Mouse (Mus musculus) heart, embryonic 14.5 days (tissue): ENCODE measurements around the gene Ergic1. TPM values are rescaled to one million over a fixed set of nuclear protein-coding genes. Genes with fewer than 3 reads are reported as not detected.

Experiments
- ATAC-seq: fragments of 200-750 bp; cut with Nextera tagmentation; 2 replicates; pipeline ENCODE4 v1.8.0; 2017; ENCODE audit warnings: low read depth, moderate TSS enrichment; ENCODE audit not compliant: insufficient number of reproducible peaks, insufficient read depth, low FRiP score
- H3K27ac ChIP-seq, 2 experiments: fragments of 200-500 bp in 1 of 2; fragments of 300-500 bp in 1 of 2; sonication (generic) in 1 of 2; replicated peaks in 1 of 2; 2 replicates each; pipeline ENCODE4 v1.5.1; 2012 to 2014; ENCODE audit warnings: low read depth in 2 of 2, low read length in 2 of 2, control low read depth in 1 of 2, mild to moderate bottlenecking in 1 of 2, mixed read lengths in 1 of 2; ENCODE audit not compliant: control insufficient read depth in 1 of 2, insufficient read depth in 1 of 2
- H3K27me3 ChIP-seq: fragments of 300-500 bp; sonication (generic); 2 replicates; pipeline ENCODE4 v1.6.1; 2014; ENCODE audit warnings: mild to moderate bottlenecking, low read length, control low read depth; ENCODE audit not compliant: control insufficient read depth, insufficient read depth
- H3K36me3 ChIP-seq: fragments of 300-500 bp; sonication (generic); 2 replicates; pipeline ENCODE4 v1.6.1; 2014; ENCODE audit warnings: mild to moderate bottlenecking, control low read depth, low read length, mixed read lengths; ENCODE audit not compliant: control insufficient read depth, insufficient read depth
- H3K4me1 ChIP-seq, 2 experiments: fragments of 200-500 bp in 1 of 2; fragments of 300-500 bp in 1 of 2; sonication (generic) in 1 of 2; 2 replicates each; pipeline ENCODE4 v1.6.1; 2012 to 2014; ENCODE audit warnings: low read length in 2 of 2, control low read depth in 1 of 2, mixed read lengths in 1 of 2; ENCODE audit not compliant: control insufficient read depth in 2 of 2, insufficient read depth in 2 of 2
- H3K4me2 ChIP-seq: fragments of 300-500 bp; sonication (generic); 2 replicates; pipeline ENCODE4 v1.6.1; 2014; ENCODE audit warnings: mild to moderate bottlenecking, low read length
- H3K4me3 ChIP-seq, 2 experiments: fragments of 200-500 bp in 1 of 2; fragments of 300-500 bp in 1 of 2; sonication (generic) in 1 of 2; 2 replicates each; pipeline ENCODE4 v1.5.1; 2012 to 2014; ENCODE audit warnings: low read length in 2 of 2, mild to moderate bottlenecking in 2 of 2, control low read depth in 1 of 2, low read depth in 1 of 2, moderate library complexity in 1 of 2; ENCODE audit not compliant: control insufficient read depth in 1 of 2, insufficient read depth in 1 of 2
- H3K9ac ChIP-seq: fragments of 300-500 bp; sonication (generic); 2 replicates; pipeline ENCODE4 v1.6.1; 2014; ENCODE audit warnings: mild to moderate bottlenecking, low read length
- H3K9me3 ChIP-seq: fragments of 300-500 bp; sonication (generic); 2 replicates; pipeline ENCODE4 v1.6.1; 2016; ENCODE audit warnings: low read length, control low read depth; ENCODE audit not compliant: control insufficient read depth
- WGBS: fragments of 180-500 bp; shearing (Covaris S2); extraction: QIAGEN DNeasy Blood & Tissue Kit; methylation state at CpG from one replicate; pipeline ENCODE4 v1.1.7; 2014; 5-methylcytosine and 5-hydroxymethylcytosine counted together
- polyA plus RNA-seq: library from polyadenylated mRNA; unstranded; fragments of >200 nt; fragmentation: Nextera tagmentation; extraction: Ambion mirVana; gene quantifications from 2 replicates; pipeline ENCODE4 v1.2.1, GENCODE M21; 2014

Ergic1 gene
- 120 and 121 TPM in 2 replicates for polyA plus RNA-seq

DNA sequence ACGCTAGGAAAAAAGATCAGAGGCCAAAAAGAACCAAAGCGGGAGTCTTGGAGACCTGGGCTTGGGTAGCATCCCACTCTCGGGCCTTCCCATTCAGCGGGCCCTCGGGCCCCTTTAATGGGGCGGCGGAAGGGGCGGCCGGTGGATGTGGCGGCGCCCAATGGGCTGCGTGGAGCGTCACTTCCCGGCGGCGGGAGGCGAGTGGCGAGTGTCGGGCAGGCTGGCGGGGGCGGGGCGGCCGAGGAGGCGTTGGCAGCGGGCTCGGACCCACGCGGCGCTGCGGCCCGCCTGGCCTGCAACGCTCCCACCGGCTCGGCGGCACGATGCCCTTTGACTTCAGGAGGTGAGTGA, at the start of gene Ergic1:
Gene Ergic1, plus strand, starts transcription at position 200 of the 351 bp plus-strand sequence.
- Histone ChIP-seq H3K4me1 (peaks cover 15 to 22% of the 10 kb centered on the region in 2 experiments), H3K27me3 (no peaks in the 10 kb centered on the region), H3K4me2 (peak within 1 kb of the TSS; percentile 92), H3K9me3 (0 out of 2 replicates have a peak, but pooled peaks cover 3% of the 10 kb centered on the region), H3K36me3 (peaks cover 19% of the 10 kb centered on the region), H3K4me3 (peak within 1 kb of the TSS; percentile 71 to 76), H3K27ac (peak within 1 kb of the TSS; percentile 68 to 76), H3K9ac (peak within 1 kb of the TSS; percentile 95)
- 1% methylated on average over 30 of the region's 36 CpGs for WGBS
- ATAC-seq, result peak; percentile 82

DNA sequence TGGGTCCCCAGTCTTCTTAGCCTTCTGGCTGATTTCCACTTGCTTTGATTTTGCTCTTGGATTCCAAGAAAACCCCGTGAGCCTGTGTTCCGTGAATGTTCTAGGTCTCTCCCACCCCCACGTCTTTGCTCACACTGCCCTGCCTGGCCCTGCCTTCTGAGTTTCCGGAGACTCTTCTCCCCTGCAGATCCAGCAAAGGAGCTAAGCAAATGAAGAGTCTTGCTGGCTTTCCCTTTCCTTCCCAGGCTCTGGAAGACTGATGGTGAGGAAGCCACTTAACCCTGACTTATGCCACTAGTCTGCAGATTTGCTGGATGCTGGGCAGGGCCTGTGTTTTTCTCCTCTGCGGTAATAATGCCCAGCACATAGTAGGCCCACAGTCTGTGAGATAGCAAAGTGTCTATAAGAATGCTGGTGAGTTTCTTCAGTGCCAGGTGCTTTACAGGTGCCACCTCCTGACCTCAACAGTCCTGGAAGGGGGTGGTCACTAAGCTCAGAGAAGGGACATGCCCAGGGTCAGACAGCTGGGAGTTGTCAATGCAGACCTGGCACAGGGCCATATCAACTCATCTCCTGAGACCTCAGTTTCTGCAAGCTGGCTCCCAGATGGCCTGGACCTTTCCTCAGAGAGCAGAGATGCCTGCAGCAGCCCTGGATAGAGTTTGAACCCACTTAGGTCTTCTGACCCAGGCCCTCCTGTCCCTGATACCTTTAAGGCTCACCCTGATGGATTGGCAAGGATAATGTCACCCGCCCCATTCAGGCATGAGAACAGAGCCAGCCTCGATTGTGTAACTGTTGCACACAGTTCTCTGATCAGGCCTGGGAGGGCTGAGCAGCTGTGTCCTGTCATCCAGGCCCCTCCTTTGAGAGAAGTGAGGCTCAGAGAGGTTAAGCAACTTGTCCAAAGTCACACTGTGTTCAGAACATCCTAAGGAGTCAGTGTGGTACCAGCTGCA, 49.2 kb upstream of the Ergic1 start:
- H3K9me3 ChIP-seq, result no peaks in the 10 kb centered on the region
- H3K4me2 ChIP-seq, result no peak overlapping the region
- ATAC-seq, result no peak
- WGBS, result 64% methylated on average over 7 of the region's 7 CpGs
- H3K9ac ChIP-seq, result peak overlapping the region; percentile 49
- H3K4me1 ChIP-seq, result peaks cover 30 to 45% of the 10 kb centered on the region in 2 experiments
- no peaks in the 10 kb centered on the region for H3K36me3 ChIP-seq
- H3K27ac ChIP-seq, result peak overlapping the region; percentile 84 to 85
- no peaks in the 10 kb centered on the region for H3K27me3 ChIP-seq
- H3K4me3 ChIP-seq, result no peak overlapping the region

DNA sequence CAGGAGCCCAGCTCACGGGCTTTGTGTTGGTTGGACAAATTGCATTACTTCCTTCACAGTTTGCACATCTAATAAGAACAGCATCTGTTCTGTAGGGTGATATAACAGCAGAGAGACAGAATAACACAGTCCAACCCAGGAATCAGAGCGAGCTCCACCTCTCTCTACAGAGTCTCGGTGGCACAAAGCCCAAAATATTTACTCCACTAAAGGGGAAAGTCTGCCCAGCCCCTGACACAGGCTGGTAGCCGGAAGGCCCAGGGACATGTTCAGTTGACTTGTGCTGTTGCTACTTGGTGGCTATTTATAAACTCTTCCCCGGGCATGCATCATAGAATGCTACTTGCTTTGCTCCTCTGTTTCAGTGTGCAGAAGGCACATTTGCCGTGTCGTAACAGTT, 48.3 kb upstream of the Ergic1 start:
- H3K27ac ChIP-seq, result peak overlapping the region; percentile 84 to 85
- WGBS, result 23% methylated on average over 7 of the region's 7 CpGs
- no peaks in the 10 kb centered on the region for H3K36me3 ChIP-seq
- no peaks in the 10 kb centered on the region for H3K27me3 ChIP-seq
- no peak for ATAC-seq
- H3K9me3 ChIP-seq, result no peaks in the 10 kb centered on the region
- no peak overlapping the region for H3K4me3 ChIP-seq
- H3K4me1 ChIP-seq, result peaks cover 30 to 45% of the 10 kb centered on the region in 2 experiments
- H3K4me2 ChIP-seq, result 0 out of 2 replicates have a peak overlapping the region, but pooled peaks have one; percentile 3
- peak overlapping the region; percentile 49 for H3K9ac ChIP-seq

DNA sequence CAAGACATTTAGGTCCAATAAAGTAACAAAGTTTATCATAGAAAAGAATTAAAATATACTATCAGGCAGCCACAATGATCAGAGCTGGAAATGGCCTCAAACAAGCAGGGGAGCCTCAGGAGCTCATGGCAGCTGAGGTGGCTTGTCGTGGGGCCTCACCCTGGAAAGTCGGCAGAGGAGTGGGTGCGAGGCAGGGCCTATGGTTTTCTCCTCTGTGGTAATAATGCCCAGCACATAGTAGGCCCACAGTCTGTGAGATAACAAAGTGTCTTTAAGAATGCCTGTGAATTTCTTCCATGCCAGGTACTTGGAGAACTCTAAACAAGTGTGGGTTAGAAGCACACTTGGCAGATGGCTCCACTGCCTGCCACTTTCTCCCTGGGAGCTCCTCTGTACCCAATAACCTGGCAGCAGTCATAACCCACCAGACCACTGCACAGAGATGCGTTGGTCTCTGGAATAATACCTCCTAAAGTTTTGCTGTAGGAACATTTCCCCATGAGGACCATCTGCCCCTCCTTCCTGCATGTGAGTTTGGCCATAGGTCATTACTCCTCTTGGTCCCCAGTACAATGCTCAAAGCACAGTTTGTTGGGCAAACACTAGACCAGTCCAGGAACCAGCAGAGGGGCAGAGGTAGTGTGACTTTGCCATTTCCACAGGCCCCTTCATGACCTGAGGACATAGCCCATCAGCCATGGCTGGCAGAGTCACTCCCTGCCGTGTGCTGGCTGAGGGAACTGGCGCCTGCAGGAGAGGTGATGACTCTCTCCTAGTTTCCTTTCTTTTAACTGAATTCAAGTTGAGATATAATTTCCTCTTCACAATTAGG, 47.6 kb upstream of the Ergic1 start:
- no peaks in the 10 kb centered on the region for H3K36me3 ChIP-seq
- H3K9me3 ChIP-seq, result no peaks in the 10 kb centered on the region
- no peaks in the 10 kb centered on the region for H3K27me3 ChIP-seq
- 75% methylated on average over 6 of the region's 6 CpGs for WGBS
- 0 out of 2 replicates have a peak overlapping the region, but pooled peaks have one; percentile 3 for H3K4me2 ChIP-seq
- H3K4me3 ChIP-seq, result no peak overlapping the region
- no peak for ATAC-seq
- peak overlapping the region; percentile 49 for H3K9ac ChIP-seq
- H3K27ac ChIP-seq, result peak overlapping the region; percentile 84 to 85
- peaks cover 30 to 45% of the 10 kb centered on the region in 2 experiments for H3K4me1 ChIP-seq

DNA sequence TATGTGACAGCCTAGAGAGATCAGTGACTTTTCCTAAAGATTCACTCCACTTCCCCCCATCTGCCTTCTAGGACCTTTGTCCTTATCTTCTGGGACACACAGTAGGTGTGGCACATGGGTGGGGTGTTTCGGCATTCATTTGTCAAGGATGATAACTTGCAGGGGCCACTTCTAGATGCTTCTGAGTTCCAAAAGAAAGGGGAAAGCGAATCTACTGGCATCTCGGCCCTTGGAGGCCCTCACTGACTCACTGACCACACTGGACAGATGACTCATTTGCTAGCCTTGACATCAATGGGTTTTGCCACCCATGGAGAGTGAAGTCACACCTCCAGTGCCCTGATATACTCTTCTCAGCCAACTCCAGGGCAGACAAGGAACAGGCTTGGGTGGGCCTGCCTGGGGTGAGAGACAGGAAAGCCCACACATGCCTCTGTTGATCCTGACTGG, 46.7 kb upstream of the Ergic1 start:
- Histone ChIP-seq H3K9me3 (no peaks in the 10 kb centered on the region), H3K27me3 (no peaks in the 10 kb centered on the region), H3K4me3 (no peak overlapping the region), H3K4me1 (peaks cover 25 to 39% of the 10 kb centered on the region in 2 experiments), H3K36me3 (no peaks in the 10 kb centered on the region), H3K9ac (peak overlapping the region; percentile 34; the same call in 1 of the 2 replicates), H3K4me2 (no peak overlapping the region), H3K27ac (peak overlapping the region in 1 of 2 experiments; percentile 84; a peak in 1 of 4 replicates)
- ATAC-seq, result no peak
- 59% methylated on average over 3 of the region's 3 CpGs for WGBS

DNA sequence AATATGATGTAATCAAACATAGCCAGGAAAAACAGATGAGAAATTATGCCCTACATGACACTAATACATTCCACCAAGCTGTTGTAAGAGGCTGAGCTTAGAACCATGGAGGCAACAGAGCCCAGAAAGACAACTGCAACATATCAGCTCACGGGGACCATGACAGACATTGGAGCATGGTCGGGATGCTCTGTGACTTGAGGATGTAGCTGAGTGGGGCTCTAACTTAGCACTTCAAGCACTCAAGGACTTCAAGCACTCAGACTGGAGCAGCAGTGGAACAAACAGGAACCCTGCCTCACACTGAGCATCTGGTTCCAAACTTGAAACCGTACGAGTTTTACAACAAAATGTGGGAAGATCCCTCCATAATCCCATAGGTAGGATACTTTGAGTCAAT, 45.6 kb upstream of the Ergic1 start:
- H3K4me1 ChIP-seq, result peaks cover 25 to 38% of the 10 kb centered on the region in 2 experiments
- H3K4me2 ChIP-seq, result no peak overlapping the region
- H3K36me3 ChIP-seq, result no peaks in the 10 kb centered on the region
- H3K9me3 ChIP-seq, result no peaks in the 10 kb centered on the region
- H3K27ac ChIP-seq, result no peak overlapping the region
- no peak overlapping the region for H3K4me3 ChIP-seq
- H3K9ac ChIP-seq, result no peak overlapping the region
- H3K27me3 ChIP-seq, result no peaks in the 10 kb centered on the region
- 70% methylated on average over 4 of the region's 4 CpGs for WGBS
- no peak for ATAC-seq

DNA sequence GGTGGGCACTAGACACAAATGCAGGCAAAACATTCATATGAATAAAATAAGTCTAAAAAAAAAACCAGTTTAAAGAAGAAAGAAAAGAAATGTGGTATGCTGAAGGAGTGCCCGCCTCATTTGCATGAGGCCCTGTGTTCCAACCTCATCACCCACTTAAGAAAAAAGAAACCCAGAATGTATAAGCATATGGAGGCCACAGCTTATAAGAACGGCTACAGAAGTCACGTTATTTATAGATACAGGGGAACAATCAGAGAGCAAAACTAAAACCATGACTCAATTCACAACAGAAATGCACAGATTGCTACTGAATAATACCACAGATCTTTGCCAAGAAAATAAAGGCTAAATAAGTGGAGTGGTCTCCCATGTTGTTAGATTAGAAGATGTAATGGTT, 43.0 kb upstream of the Ergic1 start:
- Histone ChIP-seq H3K4me3 (no peak overlapping the region), H3K27me3 (no peaks in the 10 kb centered on the region), H3K4me2 (no peak overlapping the region), H3K27ac (no peak overlapping the region), H3K9ac (no peak overlapping the region), H3K9me3 (no peaks in the 10 kb centered on the region), H3K36me3 (no peaks in the 10 kb centered on the region), H3K4me1 (peaks cover 14 to 21% of the 10 kb centered on the region in 2 experiments)
- ATAC-seq, result no peak
- 61% methylated on average over 3 of the region's 3 CpGs for WGBS
